Mouse (Mus musculus): ENCODE measurements around the gene Tex101. TPM values are rescaled to one million over a fixed set of nuclear protein-coding genes. Genes with fewer than 3 reads are reported as not detected.
"Not testable (repeated sequence)": the region's sequence is repeated elsewhere in the genome, so short reads cannot be mapped to it uniquely, and the experiment has no call there.

The Tex101 gene
- not detected in 2 replicates for polyA plus RNA-seq (2014; fragmentation: Nextera tagmentation; extraction: Ambion mirVana)

DNA sequence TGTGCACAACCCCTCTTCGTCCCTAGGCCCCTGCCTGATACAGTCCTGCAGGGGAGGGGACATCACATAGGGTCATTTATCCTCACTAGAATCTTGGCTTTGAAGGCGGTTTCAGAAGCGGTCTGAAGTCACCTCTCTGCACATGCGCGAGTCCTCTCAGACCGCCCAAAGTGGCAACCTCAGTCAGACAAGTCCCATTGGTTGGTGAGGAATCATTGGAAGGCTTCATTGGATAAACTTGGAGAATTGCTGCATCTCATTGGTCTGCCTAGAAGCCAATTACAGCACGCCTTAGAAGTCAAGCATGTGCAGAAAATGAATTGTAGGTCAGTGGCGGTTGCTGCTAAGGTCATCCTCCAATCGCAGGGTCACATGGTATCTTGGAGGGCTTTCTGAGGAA is at the start of gene Tex101:
Gene Tex101 (minus strand): TSS at position 101 of the 400 bp plus-strand sequence.
- Histone ChIP-seq H3K4me3 (ENCODE audit: low read depth, low read length) (no peak within 1 kb of the TSS), H3K9ac (ENCODE audit: low read length) (no peak within 1 kb of the TSS), H3K27me3 (ENCODE audit: control insufficient read depth, insufficient read depth, low read length) (no peaks in the 10 kb centered on the region), H3K4me1 (ENCODE audit: control insufficient read depth, insufficient read depth, low read length) (no peaks in the 10 kb centered on the region), H3K27ac (ENCODE audit: low read depth, low read length) (no peak within 1 kb of the TSS), H3K36me3 (ENCODE audit: control insufficient read depth, insufficient read depth, low read length) (no peaks in the 10 kb centered on the region), H3K9me3 (ENCODE audit: control insufficient read depth, low read length) (no peaks in the 10 kb centered on the region), H3K4me2 (ENCODE audit: low read depth) (no peak within 1 kb of the TSS)
- ATAC-seq (ENCODE audit: insufficient read depth, low FRiP score, low TSS enrichment): no peak
- 92% methylated on average over 9 of the region's 9 CpGs for WGBS
- DNase-seq (ENCODE audit: low spot score): no peak

DNA sequence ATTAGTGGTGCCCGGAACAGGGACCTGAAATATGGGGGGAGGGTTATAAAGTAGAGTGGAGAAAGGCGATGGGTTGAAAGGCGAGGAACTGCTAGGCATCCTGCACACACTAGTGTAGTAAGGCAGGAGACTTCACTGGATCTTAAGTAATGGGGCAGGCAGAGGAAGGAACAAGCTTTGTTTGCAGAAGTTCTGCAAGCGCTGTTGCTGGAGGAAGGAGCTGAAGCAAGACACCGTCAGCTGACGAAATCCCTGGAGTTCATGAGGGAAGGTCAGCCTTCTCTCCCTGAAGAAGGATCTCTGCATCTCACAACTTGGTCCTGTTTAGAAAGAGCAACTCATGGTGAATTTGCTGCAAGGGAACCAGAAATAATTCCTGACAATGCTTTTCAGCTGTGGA is 38.6 kb upstream of the Tex101 start:
- Histone ChIP-seq H3K9ac (ENCODE audit: low read length) (no peak overlapping the region), H3K4me2 (ENCODE audit: low read depth) (no peak overlapping the region), H3K9me3 (ENCODE audit: control insufficient read depth, low read length) (no peaks in the 10 kb centered on the region), H3K36me3 (ENCODE audit: control insufficient read depth, insufficient read depth, low read length) (no peaks in the 10 kb centered on the region), H3K4me3 (ENCODE audit: low read depth, low read length) (no peak overlapping the region), H3K27ac (ENCODE audit: low read depth, low read length) (no peak overlapping the region), H3K4me1 (ENCODE audit: control insufficient read depth, insufficient read depth, low read length) (no peaks in the 10 kb centered on the region), H3K27me3 (ENCODE audit: control insufficient read depth, insufficient read depth, low read length) (no peaks in the 10 kb centered on the region)
- ATAC-seq (ENCODE audit: insufficient read depth, low FRiP score, low TSS enrichment) (no peak), DNase-seq (ENCODE audit: low spot score) (no peak)
- WGBS: 88% methylated on average over 6 of the region's 6 CpGs

DNA sequence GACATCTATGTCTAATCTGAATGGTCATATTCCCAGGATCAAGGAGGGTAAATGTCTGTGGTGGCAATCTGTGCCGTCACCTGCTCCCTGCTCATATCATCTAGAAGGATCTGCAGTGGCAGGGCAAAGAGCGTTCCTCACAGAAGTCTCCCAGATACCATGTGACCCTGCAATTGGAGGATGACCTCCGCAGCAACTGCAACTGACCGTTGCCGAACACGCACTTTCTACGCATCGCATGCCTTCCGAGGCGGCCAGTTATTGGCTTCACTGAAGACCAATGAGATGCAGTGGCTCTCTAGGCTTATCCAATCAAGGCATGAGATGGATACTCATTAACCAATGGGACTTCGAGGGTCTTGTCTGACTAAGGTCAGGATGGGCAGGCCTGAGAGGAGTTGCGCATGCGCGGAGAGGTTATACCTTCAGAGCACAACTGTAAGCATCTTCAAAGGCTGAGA is 32.4 kb upstream of the Tex101 start, which contains the start of gene BC049730:
Gene BC049730 (plus strand): TSS at position 411 of the 461 bp plus-strand sequence.
- no peaks in the 10 kb centered on the region for H3K4me1 ChIP-seq (ENCODE audit: control insufficient read depth, insufficient read depth, low read length)
- H3K4me3 ChIP-seq (ENCODE audit: low read depth, low read length): no peak within 1 kb of the TSS
- ATAC-seq (ENCODE audit: insufficient read depth, low FRiP score, low TSS enrichment) (no peak), DNase-seq (ENCODE audit: low spot score) (no peak)
- no peaks in the 10 kb centered on the region for H3K9me3 ChIP-seq (ENCODE audit: control insufficient read depth, low read length)
- no peak within 1 kb of the TSS for H3K4me2 ChIP-seq (ENCODE audit: low read depth)
- no peaks in the 10 kb centered on the region for H3K27me3 ChIP-seq (ENCODE audit: control insufficient read depth, insufficient read depth, low read length)
- H3K36me3 ChIP-seq (ENCODE audit: control insufficient read depth, insufficient read depth, low read length): no peaks in the 10 kb centered on the region
- no peak within 1 kb of the TSS for H3K27ac ChIP-seq (ENCODE audit: low read depth, low read length)
- no peak within 1 kb of the TSS for H3K9ac ChIP-seq (ENCODE audit: low read length)
- WGBS: 96% methylated on average over 14 of the region's 14 CpGs

DNA sequence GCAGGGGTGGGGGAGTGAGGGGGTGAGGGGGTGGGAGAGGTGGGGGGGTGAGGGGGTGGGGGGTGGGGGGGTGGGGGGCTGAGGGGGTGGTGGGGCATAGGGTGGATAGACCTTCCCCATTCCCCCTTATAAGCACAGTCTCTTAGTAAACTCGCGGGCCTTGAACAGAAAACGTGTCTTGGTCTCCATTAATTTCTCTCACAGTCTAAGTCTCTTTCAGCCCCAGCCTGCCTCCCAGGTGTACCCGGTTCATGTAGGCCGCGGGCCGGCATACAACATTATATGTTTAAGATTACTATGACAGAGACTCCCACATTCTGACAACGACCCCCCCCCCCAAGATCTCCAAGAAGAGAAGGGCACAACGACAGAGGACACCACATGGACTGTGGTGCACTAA is 26.4 kb upstream of the Tex101 start:
- H3K27me3 ChIP-seq (ENCODE audit: control insufficient read depth, insufficient read depth, low read length); H3K9me3 ChIP-seq (ENCODE audit: control insufficient read depth, low read length); H3K36me3 ChIP-seq (ENCODE audit: control insufficient read depth, insufficient read depth, low read length); ATAC-seq (ENCODE audit: insufficient read depth, low FRiP score, low TSS enrichment); H3K27ac ChIP-seq (ENCODE audit: low read depth, low read length); DNase-seq (ENCODE audit: low spot score); H3K9ac ChIP-seq (ENCODE audit: low read length); H3K4me3 ChIP-seq (ENCODE audit: low read depth, low read length); H3K4me1 ChIP-seq (ENCODE audit: control insufficient read depth, insufficient read depth, low read length); H3K4me2 ChIP-seq (ENCODE audit: low read depth): not testable (repeated sequence)
- 85% methylated on average over 9 of the region's 9 CpGs for WGBS

DNA sequence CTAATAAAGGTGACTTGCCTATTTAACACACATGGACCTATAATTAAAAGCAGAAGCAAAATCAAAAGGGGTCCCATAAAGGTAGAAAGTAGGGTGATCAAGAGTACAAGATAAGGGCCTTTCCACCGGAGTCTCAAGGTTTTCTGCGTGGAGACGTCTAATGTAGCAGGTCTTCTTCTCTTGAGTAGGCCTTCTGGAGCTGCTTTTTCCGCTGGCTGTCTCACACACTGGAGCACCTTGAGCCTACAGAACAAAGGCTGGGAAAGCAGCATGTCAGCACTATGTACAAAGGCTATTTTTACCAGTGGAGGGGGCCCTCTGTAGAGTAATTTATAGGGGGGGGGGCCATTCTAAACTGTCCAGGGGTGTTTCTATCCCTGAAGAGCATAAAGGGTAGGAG is 21.4 kb upstream of the Tex101 start:
- H3K4me1 ChIP-seq (ENCODE audit: control insufficient read depth, insufficient read depth, low read length); DNase-seq (ENCODE audit: low spot score); H3K36me3 ChIP-seq (ENCODE audit: control insufficient read depth, insufficient read depth, low read length); ATAC-seq (ENCODE audit: insufficient read depth, low FRiP score, low TSS enrichment); H3K9ac ChIP-seq (ENCODE audit: low read length); H3K4me3 ChIP-seq (ENCODE audit: low read depth, low read length); H3K27me3 ChIP-seq (ENCODE audit: control insufficient read depth, insufficient read depth, low read length); H3K9me3 ChIP-seq (ENCODE audit: control insufficient read depth, low read length); H3K27ac ChIP-seq (ENCODE audit: low read depth, low read length); H3K4me2 ChIP-seq (ENCODE audit: low read depth): not testable (repeated sequence)
- WGBS: 92% methylated on average over 4 of the region's 4 CpGs

DNA sequence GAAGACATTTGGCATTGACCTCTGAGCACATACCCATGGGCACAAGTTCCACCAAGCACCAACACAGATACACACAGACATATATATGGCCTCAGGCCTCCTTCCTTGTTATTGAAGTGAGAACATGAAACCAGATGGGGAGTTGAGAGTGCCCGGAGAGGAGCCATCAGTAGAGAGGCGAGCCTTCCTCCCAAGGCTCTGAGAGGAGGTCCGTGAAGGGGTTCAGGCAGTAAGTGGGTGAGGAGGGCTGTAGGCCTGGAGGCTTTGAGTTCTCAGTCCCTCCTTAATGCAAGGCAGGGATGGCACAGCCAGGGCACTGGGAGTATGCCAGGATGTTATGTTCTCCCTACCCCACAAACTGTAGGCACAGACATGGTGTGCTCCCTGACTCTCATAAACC is 16.2 kb upstream of the Tex101 start:
- not testable (repeated sequence) for H3K36me3 ChIP-seq (ENCODE audit: control insufficient read depth, insufficient read depth, low read length); H3K9ac ChIP-seq (ENCODE audit: low read length); H3K9me3 ChIP-seq (ENCODE audit: control insufficient read depth, low read length); DNase-seq (ENCODE audit: low spot score); H3K27me3 ChIP-seq (ENCODE audit: control insufficient read depth, insufficient read depth, low read length); ATAC-seq (ENCODE audit: insufficient read depth, low FRiP score, low TSS enrichment); H3K4me2 ChIP-seq (ENCODE audit: low read depth); H3K4me1 ChIP-seq (ENCODE audit: control insufficient read depth, insufficient read depth, low read length); H3K27ac ChIP-seq (ENCODE audit: low read depth, low read length); H3K4me3 ChIP-seq (ENCODE audit: low read depth, low read length)
- WGBS: 83% methylated on average over 3 of the region's 3 CpGs

DNA sequence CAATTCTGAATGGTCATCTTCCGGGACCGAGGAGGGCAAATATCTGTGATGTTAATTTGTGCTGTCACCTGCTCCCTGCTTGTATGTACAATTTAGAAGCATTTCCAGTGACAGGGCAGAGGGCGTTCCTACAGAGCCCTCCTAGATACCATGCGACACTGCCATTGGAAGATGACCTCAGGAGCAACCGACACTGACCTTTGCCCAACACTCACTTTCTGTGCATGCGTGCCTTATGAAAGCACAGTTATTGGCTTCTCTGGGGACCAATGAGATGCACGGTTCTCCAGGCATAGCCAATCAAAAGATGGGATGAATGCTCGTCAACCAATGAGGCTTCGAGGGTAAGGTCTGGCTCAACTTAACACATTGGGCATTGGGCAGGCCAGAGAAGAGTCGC is 11.0 kb upstream of the Tex101 start:
- ATAC-seq (ENCODE audit: insufficient read depth, low FRiP score, low TSS enrichment); H3K9ac ChIP-seq (ENCODE audit: low read length); H3K27ac ChIP-seq (ENCODE audit: low read depth, low read length); H3K4me3 ChIP-seq (ENCODE audit: low read depth, low read length); DNase-seq (ENCODE audit: low spot score); H3K9me3 ChIP-seq (ENCODE audit: control insufficient read depth, low read length); H3K4me2 ChIP-seq (ENCODE audit: low read depth); H3K36me3 ChIP-seq (ENCODE audit: control insufficient read depth, insufficient read depth, low read length); H3K27me3 ChIP-seq (ENCODE audit: control insufficient read depth, insufficient read depth, low read length); H3K4me1 ChIP-seq (ENCODE audit: control insufficient read depth, insufficient read depth, low read length): not testable (repeated sequence)
- 90% methylated on average over 10 of the region's 10 CpGs for WGBS

DNA sequence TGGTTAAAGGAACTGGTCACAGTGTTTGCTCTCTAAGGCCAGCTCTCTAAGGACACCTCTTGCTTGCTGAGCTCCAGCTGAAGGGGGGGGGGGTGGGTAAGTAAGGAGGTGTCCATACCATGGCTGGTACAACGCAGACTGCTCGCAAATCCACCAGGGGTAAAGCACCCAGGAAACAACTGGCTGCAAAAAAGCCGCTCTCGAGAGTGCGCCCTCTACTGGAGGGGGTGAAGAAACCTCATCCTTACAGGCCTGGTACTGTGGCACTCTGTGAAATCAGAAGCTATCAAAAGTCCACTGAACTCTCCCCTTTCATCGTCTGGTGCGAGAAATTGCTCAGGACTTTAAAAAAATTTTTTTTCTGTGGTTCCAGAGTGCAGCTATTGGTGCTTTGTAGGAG is 7.6 kb upstream of the Tex101 start:
- not testable (repeated sequence) for H3K27ac ChIP-seq (ENCODE audit: low read depth, low read length); H3K9me3 ChIP-seq (ENCODE audit: control insufficient read depth, low read length); ATAC-seq (ENCODE audit: insufficient read depth, low FRiP score, low TSS enrichment); H3K4me1 ChIP-seq (ENCODE audit: control insufficient read depth, insufficient read depth, low read length); H3K4me2 ChIP-seq (ENCODE audit: low read depth); DNase-seq (ENCODE audit: low spot score); H3K36me3 ChIP-seq (ENCODE audit: control insufficient read depth, insufficient read depth, low read length); H3K27me3 ChIP-seq (ENCODE audit: control insufficient read depth, insufficient read depth, low read length); H3K4me3 ChIP-seq (ENCODE audit: low read depth, low read length); H3K9ac ChIP-seq (ENCODE audit: low read length)
- WGBS: 76% methylated on average over 7 of the region's 7 CpGs

DNA sequence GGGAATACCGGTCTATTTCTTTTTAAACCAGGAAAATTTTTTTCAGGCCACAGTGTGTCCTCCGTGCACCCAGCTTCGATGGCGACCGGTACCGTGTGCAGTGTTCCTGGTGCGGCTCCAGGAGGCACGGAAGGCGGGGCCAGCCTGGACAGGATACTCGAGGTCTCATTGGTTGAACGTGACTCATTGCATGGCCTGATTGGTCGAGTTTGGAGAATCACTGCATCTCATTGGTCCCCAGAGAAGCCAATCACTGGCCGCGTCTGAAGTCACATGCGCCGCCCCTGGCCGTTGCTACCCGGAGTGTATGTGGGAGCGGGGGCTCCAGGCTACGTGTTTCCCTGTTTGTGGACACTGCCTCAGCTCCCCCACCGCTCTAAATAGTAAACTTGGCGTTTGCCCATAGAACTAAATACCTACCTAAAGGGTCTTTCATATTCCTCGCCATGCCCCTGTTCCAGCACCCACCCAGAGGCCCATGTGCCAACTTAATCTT is 4.5 kb downstream of the Tex101 start:
- Histone ChIP-seq H3K4me1 (ENCODE audit: control insufficient read depth, insufficient read depth, low read length) (no peaks in the 10 kb centered on the region), H3K36me3 (ENCODE audit: control insufficient read depth, insufficient read depth, low read length) (no peaks in the 10 kb centered on the region), H3K4me3 (ENCODE audit: low read depth, low read length) (no peak overlapping the region), H3K27ac (ENCODE audit: low read depth, low read length) (no peak overlapping the region), H3K9ac (ENCODE audit: low read length) (no peak overlapping the region), H3K9me3 (ENCODE audit: control insufficient read depth, low read length) (no peaks in the 10 kb centered on the region), H3K27me3 (ENCODE audit: control insufficient read depth, insufficient read depth, low read length) (no peaks in the 10 kb centered on the region), H3K4me2 (ENCODE audit: low read depth) (no peak overlapping the region)
- 91% methylated on average over 23 of the region's 23 CpGs for WGBS
- ATAC-seq (ENCODE audit: insufficient read depth, low FRiP score, low TSS enrichment): no peak
- no peak for DNase-seq (ENCODE audit: low spot score)
